Mouse (Mus musculus): ENCODE measurements around the gene Strbp. TPM values are rescaled to one million over a fixed set of nuclear protein-coding genes. Genes with fewer than 3 reads are reported as not detected.
"Not testable (repeated sequence)": the region's sequence is repeated elsewhere in the genome, so short reads cannot be mapped to it uniquely, and the experiment has no call there.

Strbp gene
- polyA plus RNA-seq, 1 experiment from 2014 or later = 22.5 TPM

GRCm38 (mm10) chr2:37518561-37519285, 184.9 kb downstream of the Strbp start:
- no peak overlapping the region for H3K27ac ChIP-seq (ENCODE audit: low read depth, low read length)

DNA sequence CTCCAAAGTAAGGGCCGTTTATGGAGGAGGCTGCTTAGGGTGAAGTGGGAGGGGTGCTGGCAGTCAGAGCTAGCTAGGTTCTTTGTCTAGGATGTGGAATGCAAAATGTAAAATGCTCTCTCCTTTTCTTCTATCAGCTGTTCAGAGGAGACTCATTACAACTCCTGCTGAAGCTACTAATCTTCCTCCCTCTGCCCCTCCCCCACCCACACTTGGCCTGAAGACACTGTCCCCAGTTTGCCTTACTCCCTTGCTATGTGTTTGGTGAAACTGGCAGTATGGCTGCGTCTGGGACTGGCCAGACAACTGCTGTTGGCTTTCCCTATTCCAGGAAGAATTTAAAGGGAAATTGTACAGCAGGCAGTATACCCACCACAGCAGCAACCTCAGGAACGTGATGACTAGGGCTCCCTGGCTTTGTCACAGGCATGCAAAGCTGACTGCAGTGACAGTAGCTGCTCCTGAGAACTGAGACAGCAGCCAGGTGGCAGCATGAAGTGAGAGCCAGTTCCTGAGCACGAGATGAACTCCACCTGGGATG, 186.7 kb downstream of the Strbp start:
- Histone ChIP-seq H3K36me3 (ENCODE audit: control insufficient read depth, insufficient read depth) (peaks cover 20% of the 10 kb centered on the region), H3K27me3 (replicated peaks; ENCODE audit: control insufficient read depth, insufficient read depth, low read length) (no peaks in the 10 kb centered on the region), H3K4me2 (replicated peaks; ENCODE audit: low read depth) (0 out of 2 replicates have a peak overlapping the region, but pooled peaks have one; percentile 7), H3K9me3 (ENCODE audit: control insufficient read depth) (no peaks in the 10 kb centered on the region), H3K9ac (ENCODE audit: low read depth, low read length) (no peak overlapping the region), H3K4me1 (replicated peaks; ENCODE audit: control insufficient read depth, insufficient read depth, low read length) (no peaks in the 10 kb centered on the region), H3K27ac (ENCODE audit: low read depth, low read length) (no peak overlapping the region), H3K4me3 (ENCODE audit: low read depth, low read length) (no peak overlapping the region)
- no peak for ATAC-seq
- WGBS = 56% methylated on average over 4 of the region's 4 CpGs
- TF ChIP-seq CTCF (IDR thresholded peaks at IDR 0.05; ENCODE audit: low read depth) = no peak

More at GRCm38 (mm10) chr2:37518561-37519285, 184.9 kb downstream of the Strbp start:
- H3K9ac ChIP-seq (ENCODE audit: low read depth, low read length) = no peak overlapping the region
- ATAC-seq = no peak
- no peaks in the 10 kb centered on the region for H3K9me3 ChIP-seq (ENCODE audit: control insufficient read depth)
- no peak for TF ChIP-seq CTCF (IDR thresholded peaks at IDR 0.05; ENCODE audit: low read depth)
- WGBS = 64% methylated on average over 4 of the region's 4 CpGs
- peaks cover 21% of the 10 kb centered on the region; the same call in 1 of the 2 replicates for H3K36me3 ChIP-seq (ENCODE audit: control insufficient read depth, insufficient read depth)
- no peak overlapping the region for H3K4me3 ChIP-seq (ENCODE audit: low read depth, low read length)
- H3K4me2 ChIP-seq (replicated peaks; ENCODE audit: low read depth) = no peak overlapping the region
- no peaks in the 10 kb centered on the region for H3K4me1 ChIP-seq (replicated peaks; ENCODE audit: control insufficient read depth, insufficient read depth, low read length)
- no peaks in the 10 kb centered on the region for H3K27me3 ChIP-seq (replicated peaks; ENCODE audit: control insufficient read depth, insufficient read depth, low read length)

DNA sequence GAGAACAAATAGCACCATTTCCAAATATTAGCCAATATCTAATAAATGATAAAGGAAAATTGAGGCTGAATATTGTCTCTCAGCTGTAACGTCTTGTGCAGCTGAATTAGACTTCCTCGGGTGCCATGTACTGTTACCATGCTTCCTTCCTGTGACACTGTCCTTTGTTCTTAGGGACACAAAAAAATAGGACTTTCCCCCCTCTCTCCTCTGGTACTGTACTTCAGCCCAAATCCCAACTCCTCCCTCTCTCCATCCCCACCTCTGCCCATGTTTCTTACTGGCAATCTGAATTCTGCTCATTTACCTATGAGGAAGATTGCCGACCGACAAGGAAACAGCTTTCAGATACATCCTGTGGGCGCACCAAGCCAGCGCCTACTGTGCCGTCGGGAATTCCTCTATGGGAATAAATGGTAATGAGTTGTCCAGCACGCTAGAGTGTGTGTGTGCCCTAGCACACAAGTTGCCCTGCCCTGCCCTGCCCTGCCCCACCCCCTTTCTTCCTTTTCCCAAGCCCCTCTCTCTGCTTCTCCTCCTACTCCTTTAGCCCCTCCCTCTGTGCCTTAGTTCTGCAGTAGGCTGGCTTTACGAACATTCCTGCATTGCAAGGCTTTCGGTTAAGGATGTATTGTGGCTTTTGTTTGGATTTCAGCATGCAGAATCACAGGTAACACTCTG, 187.5 kb downstream of the Strbp start, which contains the start of gene Gpr21:
TSS of gene Gpr21 (plus strand) at position 303 of the 681 bp plus-strand sequence.
- Histone ChIP-seq H3K4me2 (replicated peaks; ENCODE audit: low read depth) (peak within 1 kb of the TSS; percentile 17), H3K4me3 (ENCODE audit: low read depth, low read length) (no peak within 1 kb of the TSS), H3K27ac (ENCODE audit: low read depth, low read length) (no peak within 1 kb of the TSS), H3K9me3 (ENCODE audit: control insufficient read depth) (no peaks in the 10 kb centered on the region), H3K9ac (ENCODE audit: low read depth, low read length) (no peak within 1 kb of the TSS), H3K4me1 (replicated peaks; ENCODE audit: control insufficient read depth, insufficient read depth, low read length) (no peaks in the 10 kb centered on the region), H3K27me3 (replicated peaks; ENCODE audit: control insufficient read depth, insufficient read depth, low read length) (no peaks in the 10 kb centered on the region), H3K36me3 (ENCODE audit: control insufficient read depth, insufficient read depth) (peaks cover 20% of the 10 kb centered on the region)
- 0 out of 2 replicates have a peak, but pooled peaks have one; percentile 44 for ATAC-seq
- no peak for TF ChIP-seq CTCF (IDR thresholded peaks at IDR 0.05; ENCODE audit: low read depth)
- 35% methylated on average over 11 of the region's 11 CpGs for WGBS

- Histone ChIP-seq H3K4me1 (replicated peaks; ENCODE audit: control insufficient read depth, insufficient read depth, low read length) (no peaks in the 10 kb centered on the region), H3K9me3 (ENCODE audit: control insufficient read depth) (no peaks in the 10 kb centered on the region), H3K4me3 (ENCODE audit: low read depth, low read length) (no peak overlapping the region), H3K9ac (ENCODE audit: low read depth, low read length) (no peak overlapping the region), H3K4me2 (replicated peaks; ENCODE audit: low read depth) (no peak overlapping the region), H3K27me3 (replicated peaks; ENCODE audit: control insufficient read depth, insufficient read depth, low read length) (no peaks in the 10 kb centered on the region), H3K27ac (ENCODE audit: low read depth, low read length) (peak overlapping the region; percentile 55; the same call in 1 of the 2 replicates), H3K36me3 (ENCODE audit: control insufficient read depth, insufficient read depth) (peaks cover 8% of the 10 kb centered on the region; the same call in 1 of the 2 replicates)
- peak; percentile 86 for ATAC-seq
- TF ChIP-seq CTCF (IDR thresholded peaks at IDR 0.05; ENCODE audit: low read depth) = no peak
- 50% methylated on average over 4 of the region's 4 CpGs for WGBS
These were observed 192.3 kb downstream of the Strbp start for GRCm38 (mm10) chr2:37511134-37511901.

DNA sequence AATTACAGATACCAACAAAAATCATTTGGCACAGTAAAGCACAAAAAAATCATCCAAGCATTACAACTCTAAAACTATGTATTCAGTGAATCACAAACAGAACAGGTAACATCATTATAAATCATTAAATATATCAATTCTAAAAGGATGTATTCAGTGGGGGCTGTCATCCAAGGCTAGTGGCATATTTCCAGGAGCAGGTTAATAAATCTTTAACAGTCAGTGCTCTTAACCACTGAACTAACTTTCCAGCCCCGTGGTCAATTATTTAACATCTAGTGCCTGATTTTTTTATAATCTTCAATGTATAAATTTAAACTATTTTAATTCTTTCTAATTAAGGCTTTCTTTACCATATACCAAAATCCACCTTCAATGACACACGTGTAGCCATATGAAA, 197.8 kb downstream of the Strbp start:
- 82% methylated on average over 2 of the region's 2 CpGs for WGBS
- not testable (repeated sequence) for H3K4me2 ChIP-seq (replicated peaks; ENCODE audit: low read depth); H3K9me3 ChIP-seq (ENCODE audit: control insufficient read depth); H3K27ac ChIP-seq (ENCODE audit: low read depth, low read length); H3K4me3 ChIP-seq (ENCODE audit: low read depth, low read length); H3K27me3 ChIP-seq (replicated peaks; ENCODE audit: control insufficient read depth, insufficient read depth, low read length); ATAC-seq; H3K36me3 ChIP-seq (ENCODE audit: control insufficient read depth, insufficient read depth); H3K9ac ChIP-seq (ENCODE audit: low read depth, low read length); H3K4me1 ChIP-seq (replicated peaks; ENCODE audit: control insufficient read depth, insufficient read depth, low read length)

DNA sequence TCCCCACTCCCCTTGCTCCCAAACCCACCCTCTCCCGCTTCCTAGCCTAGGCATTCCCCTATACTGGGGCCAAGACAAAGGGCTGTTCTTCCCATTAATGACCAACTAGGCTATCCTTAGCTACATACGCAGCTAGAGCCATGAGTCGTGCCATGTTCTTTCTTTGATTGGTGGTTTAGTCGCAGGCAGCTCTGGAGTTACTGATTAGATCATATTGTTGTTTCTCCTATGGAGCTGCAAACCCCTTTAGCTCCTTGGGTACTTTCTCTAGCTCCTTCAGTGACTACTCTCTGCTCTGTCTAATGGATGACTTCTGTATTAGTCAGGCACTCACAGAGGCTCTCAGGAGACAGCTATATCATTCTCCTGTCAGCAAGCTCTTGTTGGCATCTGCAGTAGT, 206.3 kb downstream of the Strbp start:
- peaks cover 28% of the 10 kb centered on the region for H3K36me3 ChIP-seq (ENCODE audit: control insufficient read depth, insufficient read depth)
- H3K4me1 ChIP-seq (replicated peaks; ENCODE audit: control insufficient read depth, insufficient read depth, low read length) = no peaks in the 10 kb centered on the region
- H3K9ac ChIP-seq (ENCODE audit: low read depth, low read length) = no peak overlapping the region
- 93% methylated on average over 4 of the region's 4 CpGs for WGBS
- H3K9me3 ChIP-seq (ENCODE audit: control insufficient read depth) = no peaks in the 10 kb centered on the region
- no peak overlapping the region for H3K4me3 ChIP-seq (ENCODE audit: low read depth, low read length)
- no peak overlapping the region for H3K27ac ChIP-seq (ENCODE audit: low read depth, low read length)
- no peak for ATAC-seq
- H3K4me2 ChIP-seq (replicated peaks; ENCODE audit: low read depth) = no peak overlapping the region
- TF ChIP-seq CTCF (IDR thresholded peaks at IDR 0.05; ENCODE audit: low read depth) = no peak
- no peaks in the 10 kb centered on the region for H3K27me3 ChIP-seq (replicated peaks; ENCODE audit: control insufficient read depth, insufficient read depth, low read length)
